Mouse (Mus musculus) olfactory bulb, adult 2 months (tissue): ENCODE measurements around the gene Gpr119. TPM values are rescaled to one million over a fixed set of nuclear protein-coding genes. Genes with fewer than 3 reads are reported as not detected.

ENCODE experiments used
- H3K27ac ChIP-seq: fragments of 200-500 bp; 2 replicates; pipeline ENCODE4 v1.5.1; 2012; ENCODE audit warnings: low read depth, low read length; ENCODE audit not compliant: insufficient read depth
- H3K4me1 ChIP-seq: fragments of 200-500 bp; 2 replicates; pipeline ENCODE4 v1.6.1; 2012; ENCODE audit warnings: low read length; ENCODE audit not compliant: control insufficient read depth, insufficient read depth
- H3K4me3 ChIP-seq: fragments of 200-500 bp; 2 replicates; pipeline ENCODE4 v1.5.1; 2012; ENCODE audit warnings: mild to moderate bottlenecking, low read depth, low read length, moderate library complexity; ENCODE audit not compliant: insufficient read depth
- CTCF ChIP-seq: fragments of 200-500 bp; IDR thresholded peaks from 2 replicates; pipeline ENCODE4 v1.5.1; 2012; ENCODE audit warnings: low read depth, mild to moderate bottlenecking, low read length, moderate library complexity; ENCODE audit not compliant: insufficient read depth
- POLR2A ChIP-seq: fragments of 200-500 bp; IDR thresholded peaks from 2 replicates; pipeline ENCODE4 v1.6.1; 2012; ENCODE audit warnings: mild to moderate bottlenecking, low read depth, low read length, moderate library complexity; ENCODE audit not compliant: insufficient read depth
- WGBS: fragments of 180-500 bp; shearing (Covaris S2); methylation state at CpG from one replicate; pipeline ENCODE4 v1.1.7; 2018; 5-methylcytosine and 5-hydroxymethylcytosine counted together
- polyA plus RNA-seq: library from polyadenylated mRNA; stranded (reverse); fragments of >200 nt; gene quantifications from 2 replicates; pipeline ENCODE4 v1.2.4, GENCODE M21; 2012; ENCODE audit warnings: low replicate concordance; ENCODE audit not compliant: missing spikeins, insufficient read depth, insufficient read length

Gpr119 gene
- polyA plus RNA-seq: not detected in 2 replicates

DNA sequence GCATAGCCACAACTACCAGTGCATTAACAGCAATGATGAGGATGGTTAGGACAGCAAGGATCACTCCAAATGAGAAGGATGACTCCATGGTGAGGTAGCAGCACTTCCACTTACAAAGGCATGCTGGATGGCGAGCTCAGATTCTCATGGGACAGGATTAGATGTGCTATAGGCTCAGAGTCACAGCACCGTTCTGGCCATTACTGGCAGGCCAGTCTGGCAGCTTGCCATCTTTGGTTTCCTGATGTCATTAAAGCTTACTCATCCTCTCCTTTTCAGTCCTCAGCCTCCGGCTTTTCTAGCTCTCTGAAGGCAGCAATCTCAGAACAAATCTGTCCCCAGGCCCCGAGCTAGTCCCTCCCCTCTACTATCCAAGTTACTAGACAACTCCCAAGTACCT, at the start of gene Gpr119:
Gene Gpr119 (minus strand): TSS at position 308 of the 400 bp plus-strand sequence.
- Histone ChIP-seq H3K27ac (no peak within 1 kb of the TSS), H3K4me3 (no peak within 1 kb of the TSS), H3K4me1 (no peaks in the 10 kb centered on the region)
- 55% methylated on average over 4 of the region's 4 CpGs for WGBS
- no peak for TF ChIP-seq POLR2A
- TF ChIP-seq CTCF: no peak

DNA sequence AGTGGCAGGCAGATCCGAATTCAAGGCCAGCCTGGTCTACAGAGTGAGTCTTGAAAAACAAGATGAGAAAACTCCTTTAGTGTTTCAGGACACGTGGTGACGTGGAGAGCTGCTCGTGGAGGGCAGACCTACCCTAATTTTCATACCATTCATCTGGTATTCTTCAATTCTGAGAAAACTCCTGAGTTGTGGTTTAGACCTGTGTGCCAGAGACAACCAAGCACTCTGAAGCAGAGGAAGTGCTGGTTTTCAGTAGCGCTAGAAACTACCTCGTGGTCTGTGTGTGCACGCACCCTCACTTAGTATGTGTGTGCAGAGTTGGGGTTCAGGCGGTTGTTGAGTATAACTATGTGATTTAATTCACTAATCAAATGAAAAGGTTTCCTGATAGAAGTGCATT, 38.6 kb upstream of the Gpr119 start:
- H3K4me3 ChIP-seq: no peak overlapping the region
- WGBS: 91% methylated on average over 8 of the region's 8 CpGs
- TF ChIP-seq POLR2A (no peak), CTCF (no peak)
- H3K27ac ChIP-seq: no peak overlapping the region
- H3K4me1 ChIP-seq: no peaks in the 10 kb centered on the region

DNA sequence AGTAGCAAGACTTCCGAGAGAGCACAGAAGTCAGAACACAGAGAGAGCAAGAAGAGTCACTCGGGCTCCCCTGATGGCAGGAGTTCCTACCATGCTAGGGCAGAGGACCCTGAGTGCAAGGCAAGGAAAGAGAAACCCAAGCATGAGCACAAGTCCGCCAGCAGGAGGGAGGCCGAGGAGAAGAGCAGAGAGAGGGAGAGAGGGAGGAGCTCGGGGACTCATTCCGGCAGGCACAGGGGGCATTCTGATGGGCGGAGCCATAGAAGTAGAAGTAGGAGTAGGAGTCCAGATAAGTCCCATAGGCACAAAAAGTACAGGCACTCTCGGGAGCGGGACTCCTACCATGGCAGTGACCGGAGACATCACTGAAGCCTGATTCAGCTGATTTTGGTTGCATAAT, 35.4 kb upstream of the Gpr119 start:
- Histone ChIP-seq H3K27ac (no peak overlapping the region), H3K4me3 (no peak overlapping the region), H3K4me1 (no peaks in the 10 kb centered on the region)
- 90% methylated on average over 10 of the region's 10 CpGs for WGBS
- TF ChIP-seq POLR2A (no peak), CTCF (no peak)

DNA sequence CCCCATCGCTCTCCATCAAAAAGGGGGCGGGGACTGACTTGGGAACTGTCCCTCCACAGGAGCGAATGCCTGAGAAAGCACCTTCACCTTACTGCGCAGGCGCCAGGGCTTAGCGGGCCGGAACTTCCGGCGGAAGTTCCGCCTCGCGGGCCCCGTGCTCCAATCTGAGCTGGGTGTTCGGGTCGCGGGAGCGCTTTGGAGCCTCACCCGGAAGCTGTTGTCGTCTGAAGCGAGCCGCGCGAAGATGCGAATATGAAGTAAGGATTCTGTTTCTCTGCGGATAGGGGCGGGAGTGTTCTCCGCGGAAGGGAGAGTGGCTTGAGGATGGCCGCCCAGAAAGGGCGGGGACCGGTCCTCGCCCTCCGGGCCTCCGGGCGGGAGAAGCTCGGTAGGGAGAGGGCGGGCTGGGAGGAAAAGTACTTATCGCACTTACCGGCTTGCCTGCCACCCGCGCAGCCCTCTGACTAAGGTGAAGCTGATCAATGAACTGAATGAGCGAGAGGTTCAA, 20.6 kb upstream of the Gpr119 start, which contains the start of gene Rbmx2:
Gene Rbmx2 (plus strand): TSS at position 141 of the 508 bp plus-strand sequence.
- peaks cover 4% of the 10 kb centered on the region; the same call in 1 of the 2 replicates for H3K4me1 ChIP-seq
- peak within 1 kb of the TSS; percentile 65 for H3K4me3 ChIP-seq
- TF ChIP-seq CTCF: no peak
- no peak for TF ChIP-seq POLR2A
- WGBS: 14% methylated on average over 41 of the region's 42 CpGs
- H3K27ac ChIP-seq: no peak within 1 kb of the TSS

DNA sequence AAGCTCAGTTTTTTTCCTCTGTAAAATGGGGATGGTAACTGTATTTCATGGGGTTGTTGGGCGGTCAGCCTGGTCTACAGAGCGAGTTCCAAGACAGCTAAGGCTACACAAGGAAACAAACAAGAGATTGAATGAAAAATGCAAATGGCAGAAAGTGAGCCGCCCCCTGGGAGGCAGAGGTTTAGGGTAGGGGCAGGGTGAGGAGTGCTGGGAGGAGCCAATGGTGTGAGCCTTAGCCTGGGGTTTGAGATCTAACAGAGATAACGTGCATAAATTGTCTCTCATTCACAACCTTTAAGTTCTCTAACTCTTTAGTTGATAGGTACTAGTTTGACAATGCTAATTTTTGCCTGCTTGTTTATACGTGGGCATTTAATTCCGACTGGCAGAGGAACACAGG, 20.2 kb upstream of the Gpr119 start:
- H3K27ac ChIP-seq: no peak overlapping the region
- WGBS: 5% methylated on average over 6 of the region's 6 CpGs
- H3K4me3 ChIP-seq: peak overlapping the region; percentile 65
- TF ChIP-seq CTCF (no peak), POLR2A (no peak)
- peaks cover 4% of the 10 kb centered on the region; the same call in 1 of the 2 replicates for H3K4me1 ChIP-seq

DNA sequence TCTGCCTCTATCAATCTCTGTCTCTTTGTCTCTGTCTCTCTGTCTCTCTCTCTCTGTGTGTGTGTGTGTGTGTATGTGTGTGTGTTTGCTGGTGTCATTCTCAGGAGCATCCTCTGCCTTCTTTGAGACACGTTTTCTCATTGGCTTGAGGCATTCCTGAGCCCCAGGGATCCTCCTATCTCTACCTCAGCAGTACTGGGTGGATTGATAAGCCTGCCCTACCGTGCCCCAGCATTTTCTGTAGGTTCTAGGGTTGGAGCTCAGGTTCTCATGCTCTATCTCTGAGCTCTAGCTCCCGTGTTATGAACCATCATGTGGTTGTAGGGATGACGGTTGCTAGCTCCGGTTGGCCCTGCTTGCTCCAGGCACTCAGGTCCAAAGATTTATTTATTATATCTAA, 9.6 kb upstream of the Gpr119 start:
- TF ChIP-seq CTCF: no peak
- no peak for TF ChIP-seq POLR2A
- no peaks in the 10 kb centered on the region for H3K4me1 ChIP-seq
- 80% methylated on average over 5 of the region's 5 CpGs for WGBS
- H3K27ac ChIP-seq: no peak overlapping the region
- H3K4me3 ChIP-seq: no peak overlapping the region

DNA sequence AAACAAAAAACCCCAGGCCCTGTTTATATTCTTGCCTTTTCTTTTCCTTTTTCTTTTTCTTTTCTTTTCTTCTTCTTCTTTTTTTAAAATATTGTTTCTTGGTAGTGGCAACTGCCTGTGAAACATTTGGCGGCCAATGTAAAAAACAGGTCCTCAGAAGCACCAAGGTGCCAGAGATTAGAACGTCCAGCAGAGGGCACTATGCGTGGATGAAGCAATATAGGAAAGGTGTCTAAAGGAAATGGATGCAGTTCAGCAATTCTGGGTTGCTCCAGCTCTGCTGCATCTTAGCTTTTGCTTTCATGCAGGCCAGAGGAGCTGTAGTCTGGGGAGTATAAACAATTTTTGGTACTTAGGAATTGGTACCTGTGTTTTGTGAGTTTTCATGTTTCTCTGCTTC, 9.2 kb upstream of the Gpr119 start:
- WGBS: 12% methylated on average over 3 of the region's 3 CpGs
- TF ChIP-seq CTCF: no peak
- TF ChIP-seq POLR2A: no peak
- no peak overlapping the region for H3K27ac ChIP-seq

DNA sequence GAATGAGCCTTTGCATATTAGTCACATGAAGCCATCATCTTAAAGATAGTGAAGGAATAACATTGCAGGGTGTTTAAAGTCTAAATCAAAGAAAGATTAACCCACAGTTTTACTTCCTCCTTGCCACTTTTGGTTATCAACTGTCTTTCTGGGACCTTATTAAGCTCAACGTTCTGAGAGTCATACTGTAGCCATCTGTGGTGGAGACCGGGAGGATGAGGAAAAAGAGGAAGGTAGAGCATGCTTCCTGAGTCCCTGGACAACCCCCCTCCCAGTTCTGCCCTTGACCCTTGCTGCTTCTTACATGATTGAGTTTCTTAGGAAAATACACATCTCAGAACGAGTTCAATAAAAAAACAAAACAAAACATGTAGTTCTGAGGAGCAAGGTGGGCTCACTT, 2.6 kb downstream of the Gpr119 start:
- Histone ChIP-seq H3K4me3 (no peak overlapping the region), H3K4me1 (no peaks in the 10 kb centered on the region), H3K27ac (no peak overlapping the region)
- no peak for TF ChIP-seq CTCF
- no peak for TF ChIP-seq POLR2A
- 67% methylated on average over 3 of the region's 3 CpGs for WGBS

More for the DNA sequence above, 9.2 kb upstream of the Gpr119 start:
- no peak overlapping the region for H3K4me3 ChIP-seq
- H3K4me1 ChIP-seq: no peaks in the 10 kb centered on the region

DNA sequence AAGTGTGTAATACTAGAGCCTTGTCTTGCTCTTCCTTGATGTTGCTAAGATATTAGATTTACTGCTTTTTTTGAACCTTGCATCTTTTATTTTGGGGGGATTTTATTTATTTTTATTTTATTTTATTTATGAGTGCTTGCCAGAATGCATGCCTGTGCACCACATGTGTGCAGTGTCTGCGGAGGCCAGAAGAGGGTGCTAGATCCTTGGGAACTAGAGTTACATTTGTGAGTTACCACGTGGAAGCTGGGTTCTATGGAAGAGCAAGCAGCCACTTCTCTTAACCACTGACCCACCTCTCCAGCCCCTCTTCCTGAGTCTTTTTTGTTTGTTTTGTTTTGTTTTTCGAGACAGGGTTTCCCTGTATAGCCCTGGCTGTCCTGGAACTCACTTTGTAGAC, 4.7 kb downstream of the Gpr119 start:
- TF ChIP-seq POLR2A (no peak), CTCF (no peak)
- 71% methylated on average over 3 of the region's 3 CpGs for WGBS
- Histone ChIP-seq H3K27ac (no peak overlapping the region), H3K4me1 (no peaks in the 10 kb centered on the region), H3K4me3 (no peak overlapping the region)
